Mouse (Mus musculus): ENCODE data around the gene Pwp2. TPM values are rescaled to one million over a fixed set of nuclear protein-coding genes. Genes with fewer than 3 reads are reported as not detected.
"Not testable (repeated sequence)": the region's sequence is repeated elsewhere in the genome, so short reads cannot be mapped to it uniquely, and the experiment has no call there.

The Pwp2 gene
- polyA plus RNA-seq, 1 experiment from 2014 or later: 14.1 TPM

DNA sequence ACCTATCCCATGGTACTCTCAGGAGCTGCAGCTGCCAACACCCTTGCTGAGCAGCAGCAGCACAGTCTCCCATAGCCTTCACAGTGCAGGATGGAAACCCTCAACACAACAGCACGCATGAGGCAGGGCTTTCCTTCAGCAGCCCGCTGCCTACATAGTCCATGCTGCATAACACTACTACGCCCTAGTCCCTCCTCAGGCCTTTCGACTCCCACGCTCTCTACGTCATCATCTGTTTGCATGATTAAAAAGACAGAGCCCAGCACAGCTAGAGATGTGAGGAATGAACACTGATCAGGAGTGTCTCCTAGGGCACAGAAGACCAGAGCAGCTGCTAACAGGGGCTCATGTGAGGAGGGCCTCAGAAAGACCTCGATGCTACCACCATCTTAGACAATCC, 36.4 kb upstream of the Pwp2 start:
- Histone ChIP-seq H3K4me3 (ENCODE audit: low read depth, low read length) (no peak overlapping the region), H3K4me1 (ENCODE audit: control insufficient read depth, insufficient read depth, low read length) (no peaks in the 10 kb centered on the region), H3K27ac (ENCODE audit: low read length) (no peak overlapping the region), H3K9me3 (ENCODE audit: control insufficient read depth, low read depth, low read length) (no peaks in the 10 kb centered on the region), H3K9ac (replicated peaks; ENCODE audit: low read depth, low read length) (no peak overlapping the region), H3K4me2 (replicated peaks; ENCODE audit: low read depth, low read length) (no peak overlapping the region), H3K36me3 (ENCODE audit: control insufficient read depth, insufficient read depth, low read length) (peaks cover 19% of the 10 kb centered on the region), H3K27me3 (ENCODE audit: control insufficient read depth, insufficient read depth, low read length) (no peaks in the 10 kb centered on the region)
- 90% methylated on average over 7 of the region's 7 CpGs for whole genome bisulfite sequencing
- ATAC-seq (ENCODE audit: insufficient number of reproducible peaks, insufficient read depth, low FRiP score, low read depth): no peak

DNA sequence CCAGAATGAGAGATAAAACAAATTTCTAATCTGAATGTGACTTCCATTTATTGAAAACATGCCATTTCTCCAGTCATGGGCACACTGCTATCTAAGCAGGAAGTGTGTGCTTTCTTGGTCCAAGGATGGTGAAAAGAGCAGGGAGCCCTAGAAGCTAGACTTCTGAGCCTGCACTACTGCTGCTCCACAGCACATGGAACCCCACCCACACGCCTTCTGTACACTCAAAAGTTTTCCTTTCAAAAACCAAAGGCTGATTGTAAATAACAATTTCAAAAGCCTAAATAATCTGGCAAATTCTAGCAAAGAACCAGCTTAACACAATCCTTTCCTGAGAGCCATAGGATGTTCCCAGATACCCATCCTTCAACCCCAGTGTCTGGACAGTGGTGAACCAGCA, 34.6 kb upstream of the Pwp2 start:
- Histone ChIP-seq H3K27me3 (ENCODE audit: control insufficient read depth, insufficient read depth, low read length) (no peaks in the 10 kb centered on the region), H3K27ac (ENCODE audit: low read length) (no peak overlapping the region), H3K4me3 (ENCODE audit: low read depth, low read length) (no peak overlapping the region), H3K36me3 (ENCODE audit: control insufficient read depth, insufficient read depth, low read length) (peaks cover 29% of the 10 kb centered on the region), H3K9me3 (ENCODE audit: control insufficient read depth, low read depth, low read length) (no peaks in the 10 kb centered on the region), H3K9ac (replicated peaks; ENCODE audit: low read depth, low read length) (no peak overlapping the region), H3K4me1 (ENCODE audit: control insufficient read depth, insufficient read depth, low read length) (no peaks in the 10 kb centered on the region), H3K4me2 (replicated peaks; ENCODE audit: low read depth, low read length) (no peak overlapping the region)
- ATAC-seq (ENCODE audit: insufficient number of reproducible peaks, insufficient read depth, low FRiP score, low read depth): no peak
- 85% methylated on average over 1 of the region's 1 CpGs for WGBS

DNA sequence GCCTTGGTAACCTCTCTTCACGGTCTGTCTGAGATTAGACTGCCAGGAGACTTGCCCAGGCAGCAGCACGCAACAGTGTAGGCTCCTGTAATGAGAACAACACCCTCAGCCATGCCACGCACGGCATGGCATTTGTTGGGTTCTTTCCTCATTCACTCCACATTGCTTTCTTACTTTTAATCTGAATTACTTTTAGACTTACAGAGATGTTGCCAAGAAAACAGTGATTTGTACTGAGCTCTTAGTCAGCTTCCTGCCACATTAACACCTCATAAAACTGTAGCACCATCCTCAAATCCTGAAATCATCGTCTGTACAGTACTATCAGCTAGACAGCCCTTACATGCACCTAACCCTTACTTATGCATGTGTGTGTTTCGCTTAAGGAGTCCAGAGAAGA, 33.6 kb upstream of the Pwp2 start:
- no peaks in the 10 kb centered on the region for H3K27me3 ChIP-seq (ENCODE audit: control insufficient read depth, insufficient read depth, low read length)
- no peak for ATAC-seq (ENCODE audit: insufficient number of reproducible peaks, insufficient read depth, low FRiP score, low read depth)
- no peak overlapping the region for H3K27ac ChIP-seq (ENCODE audit: low read length)
- H3K9ac ChIP-seq (replicated peaks; ENCODE audit: low read depth, low read length): no peak overlapping the region
- no peaks in the 10 kb centered on the region for H3K9me3 ChIP-seq (ENCODE audit: control insufficient read depth, low read depth, low read length)
- H3K4me3 ChIP-seq (ENCODE audit: low read depth, low read length): no peak overlapping the region
- no peaks in the 10 kb centered on the region for H3K4me1 ChIP-seq (ENCODE audit: control insufficient read depth, insufficient read depth, low read length)
- peaks cover 38% of the 10 kb centered on the region for H3K36me3 ChIP-seq (ENCODE audit: control insufficient read depth, insufficient read depth, low read length)
- H3K4me2 ChIP-seq (replicated peaks; ENCODE audit: low read depth, low read length): no peak overlapping the region
- WGBS: 92% methylated on average over 6 of the region's 6 CpGs

DNA sequence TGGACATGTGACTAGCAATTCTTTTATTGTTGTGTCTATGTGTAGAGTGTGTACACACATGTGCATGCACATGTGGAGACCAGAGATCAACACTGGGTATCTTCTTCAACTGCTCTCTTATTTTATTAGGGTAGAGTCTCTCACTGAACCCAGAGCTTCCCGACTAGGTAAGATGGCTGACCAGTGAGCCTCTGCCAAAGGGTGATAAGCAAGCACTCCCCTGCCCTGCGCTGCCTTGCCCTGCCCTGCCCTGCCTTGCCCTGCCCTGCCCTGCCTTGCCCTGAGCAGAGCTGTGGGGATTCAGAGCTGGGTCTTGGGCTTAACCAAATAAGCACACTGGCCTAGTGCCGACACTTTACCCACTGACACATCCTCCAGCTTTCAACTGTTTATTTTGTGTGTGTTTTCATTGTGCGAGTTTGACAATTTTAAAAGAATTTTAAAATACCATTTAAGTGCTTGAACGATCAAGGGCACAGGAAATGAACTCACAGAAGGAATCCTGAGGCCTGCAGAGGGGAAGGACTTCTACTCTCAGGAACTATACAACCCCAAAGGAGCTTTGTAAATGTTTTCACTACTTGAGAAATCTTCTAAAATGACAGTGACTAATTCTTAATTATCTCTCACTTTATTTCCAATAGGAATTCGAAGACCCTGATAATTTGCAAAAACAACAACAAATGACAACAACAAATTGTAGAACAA, 31.6 kb upstream of the Pwp2 start:
- Histone ChIP-seq H3K9me3 (ENCODE audit: control insufficient read depth, low read depth, low read length) (no peaks in the 10 kb centered on the region), H3K27ac (ENCODE audit: low read length) (no peak overlapping the region), H3K4me2 (replicated peaks; ENCODE audit: low read depth, low read length) (no peak overlapping the region), H3K4me1 (ENCODE audit: control insufficient read depth, insufficient read depth, low read length) (no peaks in the 10 kb centered on the region), H3K4me3 (ENCODE audit: low read depth, low read length) (no peak overlapping the region), H3K27me3 (ENCODE audit: control insufficient read depth, insufficient read depth, low read length) (no peaks in the 10 kb centered on the region), H3K36me3 (ENCODE audit: control insufficient read depth, insufficient read depth, low read length) (peaks cover 47% of the 10 kb centered on the region), H3K9ac (replicated peaks; ENCODE audit: low read depth, low read length) (no peak overlapping the region)
- peak; percentile 63; the same call in 1 of the 2 replicates for ATAC-seq (ENCODE audit: insufficient number of reproducible peaks, insufficient read depth, low FRiP score, low read depth)
- 77% methylated on average over 6 of the region's 6 CpGs for WGBS

DNA sequence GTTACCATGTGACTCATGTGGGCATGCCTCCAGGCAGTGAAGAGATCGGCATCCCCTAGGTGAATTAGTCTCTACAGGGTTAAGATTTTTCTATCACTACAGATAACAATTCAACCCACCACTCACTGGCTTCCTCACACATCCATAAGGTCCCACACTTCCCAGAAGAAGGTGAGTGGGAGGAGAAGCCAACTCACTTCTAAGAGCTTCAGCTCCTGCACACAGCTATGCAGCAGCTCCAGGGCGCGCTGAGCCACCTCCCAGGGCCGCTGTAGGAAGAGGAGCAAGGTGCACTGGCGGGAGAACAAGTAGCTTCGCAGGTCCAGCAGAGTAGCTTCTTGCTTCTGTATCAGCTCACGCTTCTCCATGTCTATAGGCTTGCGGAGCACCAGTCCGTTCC, 29.4 kb upstream of the Pwp2 start:
- Histone ChIP-seq H3K9me3 (ENCODE audit: control insufficient read depth, low read depth, low read length) (no peaks in the 10 kb centered on the region), H3K27me3 (ENCODE audit: control insufficient read depth, insufficient read depth, low read length) (no peaks in the 10 kb centered on the region), H3K4me1 (ENCODE audit: control insufficient read depth, insufficient read depth, low read length) (no peaks in the 10 kb centered on the region), H3K4me3 (ENCODE audit: low read depth, low read length) (no peak overlapping the region), H3K27ac (ENCODE audit: low read length) (no peak overlapping the region), H3K36me3 (ENCODE audit: control insufficient read depth, insufficient read depth, low read length) (peaks cover 58% of the 10 kb centered on the region), H3K9ac (replicated peaks; ENCODE audit: low read depth, low read length) (no peak overlapping the region), H3K4me2 (replicated peaks; ENCODE audit: low read depth, low read length) (no peak overlapping the region)
- WGBS: 93% methylated on average over 9 of the region's 9 CpGs
- ATAC-seq (ENCODE audit: insufficient number of reproducible peaks, insufficient read depth, low FRiP score, low read depth): no peak

DNA sequence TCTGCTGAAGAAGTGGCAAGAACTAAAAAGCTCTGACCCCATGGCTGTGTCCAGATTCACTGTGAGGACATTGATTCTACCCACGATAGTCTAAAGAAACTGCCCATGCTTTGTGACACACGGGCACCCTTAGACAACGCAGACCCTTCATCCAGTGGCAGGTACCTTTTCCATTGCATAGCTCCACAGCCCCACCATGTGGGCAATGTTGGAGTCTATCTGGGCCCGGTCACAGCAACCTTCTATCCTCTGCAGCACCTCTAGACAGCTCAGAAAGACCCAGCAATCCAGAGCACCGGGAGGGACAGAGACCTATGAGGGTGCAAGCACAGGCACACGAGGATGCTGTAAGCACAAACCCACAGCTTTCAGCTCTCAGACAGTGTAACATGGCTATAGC, 26.4 kb upstream of the Pwp2 start:
- peaks cover 63% of the 10 kb centered on the region for H3K36me3 ChIP-seq (ENCODE audit: control insufficient read depth, insufficient read depth, low read length)
- no peak overlapping the region for H3K4me3 ChIP-seq (ENCODE audit: low read depth, low read length)
- H3K27me3 ChIP-seq (ENCODE audit: control insufficient read depth, insufficient read depth, low read length): no peaks in the 10 kb centered on the region
- H3K27ac ChIP-seq (ENCODE audit: low read length): no peak overlapping the region
- no peaks in the 10 kb centered on the region for H3K4me1 ChIP-seq (ENCODE audit: control insufficient read depth, insufficient read depth, low read length)
- no peak overlapping the region for H3K4me2 ChIP-seq (replicated peaks; ENCODE audit: low read depth, low read length)
- no peak for ATAC-seq (ENCODE audit: insufficient number of reproducible peaks, insufficient read depth, low FRiP score, low read depth)
- no peaks in the 10 kb centered on the region for H3K9me3 ChIP-seq (ENCODE audit: control insufficient read depth, low read depth, low read length)
- WGBS: 69% methylated on average over 6 of the region's 6 CpGs
- H3K9ac ChIP-seq (replicated peaks; ENCODE audit: low read depth, low read length): no peak overlapping the region

DNA sequence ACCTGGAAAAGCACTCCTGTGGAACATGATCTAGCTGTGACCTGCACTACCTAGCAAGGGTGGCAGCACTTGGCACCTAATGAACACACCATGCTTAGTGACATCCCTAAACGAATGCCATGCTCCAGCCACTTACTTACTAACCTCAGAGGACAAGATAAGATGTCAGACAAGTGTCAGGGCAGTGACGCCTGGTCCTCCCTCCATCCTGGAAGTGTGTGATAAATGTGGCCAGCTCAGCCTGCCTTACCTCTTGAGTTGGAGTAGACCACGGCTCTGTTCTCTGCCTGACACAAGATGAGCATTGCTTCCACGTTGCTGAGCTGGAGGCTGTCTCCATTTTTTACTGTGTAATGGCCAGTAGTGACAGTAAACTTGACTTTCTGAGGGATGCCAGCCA, 16.2 kb upstream of the Pwp2 start:
- Histone ChIP-seq H3K9me3 (ENCODE audit: control insufficient read depth, low read depth, low read length) (no peaks in the 10 kb centered on the region), H3K4me3 (ENCODE audit: low read depth, low read length) (no peak overlapping the region), H3K27ac (ENCODE audit: low read length) (no peak overlapping the region), H3K4me1 (ENCODE audit: control insufficient read depth, insufficient read depth, low read length) (no peaks in the 10 kb centered on the region), H3K27me3 (ENCODE audit: control insufficient read depth, insufficient read depth, low read length) (no peaks in the 10 kb centered on the region), H3K4me2 (replicated peaks; ENCODE audit: low read depth, low read length) (no peak overlapping the region), H3K9ac (replicated peaks; ENCODE audit: low read depth, low read length) (no peak overlapping the region), H3K36me3 (ENCODE audit: control insufficient read depth, insufficient read depth, low read length) (peaks cover 60% of the 10 kb centered on the region)
- WGBS: 79% methylated on average over 4 of the region's 4 CpGs
- ATAC-seq (ENCODE audit: insufficient number of reproducible peaks, insufficient read depth, low FRiP score, low read depth): no peak

DNA sequence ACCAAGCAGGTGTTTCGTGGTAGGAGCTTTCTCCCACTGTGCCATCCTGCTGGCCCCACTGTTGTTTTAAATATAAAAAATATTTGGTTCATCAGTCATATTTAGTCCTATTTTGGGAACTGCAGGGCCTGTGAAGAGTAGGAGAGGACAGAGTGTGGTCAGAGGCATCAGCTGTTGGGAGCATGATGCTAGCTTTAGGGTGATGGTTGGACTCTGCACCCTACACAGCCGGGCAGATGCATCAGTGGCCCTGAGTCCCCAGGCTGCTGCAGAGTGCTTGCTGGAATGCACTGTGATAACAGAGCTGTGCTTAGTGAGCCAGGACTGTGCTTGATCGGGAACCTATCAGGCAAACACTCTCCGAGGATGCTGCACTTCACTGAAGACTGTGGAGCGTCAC, 8.0 kb upstream of the Pwp2 start:
- H3K27me3 ChIP-seq (ENCODE audit: control insufficient read depth, insufficient read depth, low read length): no peaks in the 10 kb centered on the region
- H3K36me3 ChIP-seq (ENCODE audit: control insufficient read depth, insufficient read depth, low read length): peaks cover 80% of the 10 kb centered on the region
- no peak overlapping the region for H3K27ac ChIP-seq (ENCODE audit: low read length)
- no peaks in the 10 kb centered on the region for H3K4me1 ChIP-seq (ENCODE audit: control insufficient read depth, insufficient read depth, low read length)
- no peak overlapping the region for H3K4me2 ChIP-seq (replicated peaks; ENCODE audit: low read depth, low read length)
- H3K9ac ChIP-seq (replicated peaks; ENCODE audit: low read depth, low read length): no peak overlapping the region
- 88% methylated on average over 5 of the region's 5 CpGs for WGBS
- ATAC-seq (ENCODE audit: insufficient number of reproducible peaks, insufficient read depth, low FRiP score, low read depth): no peak
- no peaks in the 10 kb centered on the region for H3K9me3 ChIP-seq (ENCODE audit: control insufficient read depth, low read depth, low read length)
- H3K4me3 ChIP-seq (ENCODE audit: low read depth, low read length): no peak overlapping the region

DNA sequence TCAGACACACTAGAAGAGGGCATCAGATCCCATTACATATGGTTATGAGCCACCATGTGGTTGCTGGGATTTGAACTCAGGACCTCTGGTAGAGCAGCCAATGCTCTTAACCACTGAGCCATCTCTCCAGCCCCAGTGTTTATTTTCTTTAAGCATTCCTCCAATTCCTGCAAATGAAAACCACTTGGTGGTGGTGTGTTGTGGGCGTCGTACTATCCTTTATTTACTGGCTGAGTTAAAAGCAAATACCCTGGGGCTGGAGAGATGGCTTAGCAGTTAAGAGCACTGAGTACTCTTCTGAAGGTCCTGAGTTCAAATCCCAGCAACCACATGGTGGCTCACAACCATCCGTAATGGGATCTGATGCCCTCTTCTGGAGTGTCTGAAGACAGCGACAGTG, 1.1 kb upstream of the Pwp2 start:
- not testable (repeated sequence) for ATAC-seq (ENCODE audit: insufficient number of reproducible peaks, insufficient read depth, low FRiP score, low read depth); H3K4me1 ChIP-seq (ENCODE audit: control insufficient read depth, insufficient read depth, low read length); H3K9ac ChIP-seq (replicated peaks; ENCODE audit: low read depth, low read length); H3K27ac ChIP-seq (ENCODE audit: low read length); H3K4me3 ChIP-seq (ENCODE audit: low read depth, low read length); H3K4me2 ChIP-seq (replicated peaks; ENCODE audit: low read depth, low read length); H3K9me3 ChIP-seq (ENCODE audit: control insufficient read depth, low read depth, low read length); H3K27me3 ChIP-seq (ENCODE audit: control insufficient read depth, insufficient read depth, low read length)
- WGBS: 82% methylated on average over 4 of the region's 4 CpGs
- H3K36me3 ChIP-seq (ENCODE audit: control insufficient read depth, insufficient read depth, low read length): peaks cover 49% of the 10 kb centered on the region
